Mouse (Mus musculus) embryonic facial prominence, embryonic 14.5 days (tissue): ENCODE data around the gene Lrit2. TPM values are rescaled to one million over a fixed set of nuclear protein-coding genes. Genes with fewer than 3 reads are reported as not detected.

Experiments
- ATAC-seq: fragments of 200-750 bp; cut with Nextera tagmentation; 2 replicates; pipeline ENCODE4 v1.8.0; 2017; ENCODE audit warnings: low read depth, moderate number of reproducible peaks, moderate TSS enrichment
- DNase-seq: peaks from one replicate; pipeline ENCODE4 v3.0.0-alpha.2; 2015; ENCODE audit warnings: low spot score
- H3K27ac ChIP-seq: fragments of 300-500 bp; sonication (generic); replicated peaks from 2 replicates; pipeline ENCODE4 v1.5.1; 2014; ENCODE audit warnings: low read depth, mild to moderate bottlenecking, low read length, moderate library complexity
- H3K27me3 ChIP-seq: fragments of 300-500 bp; sonication (generic); replicated peaks from 2 replicates; pipeline ENCODE4 v1.6.1; 2014; ENCODE audit warnings: low read length; ENCODE audit not compliant: control insufficient read depth, insufficient read depth
- H3K36me3 ChIP-seq: fragments of 300-500 bp; sonication (generic); 2 replicates; pipeline ENCODE4 v1.6.1; 2014; ENCODE audit warnings: low read length, mixed read lengths; ENCODE audit not compliant: control insufficient read depth, insufficient read depth
- H3K4me1 ChIP-seq: fragments of 300-500 bp; sonication (generic); 2 replicates; pipeline ENCODE4 v1.6.1; 2014; ENCODE audit warnings: antibody characterized with exemption, low read length; ENCODE audit not compliant: control insufficient read depth, insufficient read depth
- H3K4me2 ChIP-seq: fragments of 300-500 bp; sonication (generic); 2 replicates; pipeline ENCODE4 v1.6.1; 2014; ENCODE audit warnings: low read depth, mild to moderate bottlenecking, low read length, moderate library complexity, mixed read lengths
- H3K4me3 ChIP-seq: fragments of 300-500 bp; sonication (generic); 2 replicates; pipeline ENCODE4 v1.5.1; 2014; ENCODE audit warnings: low read depth, mild to moderate bottlenecking, low read length
- H3K9ac ChIP-seq: fragments of 300-500 bp; sonication (generic); 2 replicates; pipeline ENCODE4 v1.6.1; 2014; ENCODE audit warnings: low read depth, mild to moderate bottlenecking, low read length, moderate library complexity, mixed read lengths
- H3K9me3 ChIP-seq: fragments of 300-500 bp; sonication (generic); 2 replicates; pipeline ENCODE4 v1.6.1; 2016; ENCODE audit warnings: low read length; ENCODE audit not compliant: control insufficient read depth
- WGBS: fragments of 180-500 bp; shearing (Covaris S2); extraction: QIAGEN DNeasy Blood & Tissue Kit; methylation state at CpG from one replicate; pipeline ENCODE4 v1.1.7; 2014; 5-methylcytosine and 5-hydroxymethylcytosine counted together
- polyA plus RNA-seq: library from polyadenylated mRNA; unstranded; fragments of >200 nt; fragmentation: Nextera tagmentation; extraction: Ambion mirVana; gene quantifications from 2 replicates; pipeline ENCODE4 v1.2.1, GENCODE M21; 2014

Gene Lrit2
- polyA plus RNA-seq, 1 experiment from 2014 or later, result 0.06 TPM

GRCm38 (mm10) chr14:37102484-37102883 is 34.8 kb downstream of the Lrit2 start:
- H3K27me3 ChIP-seq, result peaks cover 17% of the 10 kb centered on the region
- ATAC-seq, result no peak

GRCm38 (mm10) chr14:37104747-37105146 is 37.0 kb downstream of the Lrit2 start:
- WGBS, result 50% methylated on average over 5 of the region's 5 CpGs
- peak; percentile 71 for ATAC-seq

More at GRCm38 (mm10) chr14:37102484-37102883, 34.8 kb downstream of the Lrit2 start:
- no peak overlapping the region for H3K9ac ChIP-seq
- 74% methylated on average over 3 of the region's 3 CpGs for WGBS
- no peaks in the 10 kb centered on the region for H3K36me3 ChIP-seq
- DNase-seq, result no peak
- H3K9me3 ChIP-seq, result no peaks in the 10 kb centered on the region
- no peak overlapping the region for H3K27ac ChIP-seq
- no peak overlapping the region for H3K4me2 ChIP-seq
- peaks cover 7% of the 10 kb centered on the region; the same call in 1 of the 2 replicates for H3K4me1 ChIP-seq
- H3K4me3 ChIP-seq, result no peak overlapping the region

GRCm38 (mm10) chr14:37105846-37106245 is 38.1 kb downstream of the Lrit2 start:
- Histone ChIP-seq H3K27ac (no peak overlapping the region), H3K4me1 (peaks cover 4% of the 10 kb centered on the region; the same call in 1 of the 2 replicates), H3K4me3 (no peak overlapping the region), H3K9ac (no peak overlapping the region), H3K36me3 (no peaks in the 10 kb centered on the region), H3K27me3 (no peaks in the 10 kb centered on the region), H3K9me3 (no peaks in the 10 kb centered on the region), H3K4me2 (no peak overlapping the region)
- 37% methylated on average over 7 of the region's 7 CpGs for WGBS
- DNase-seq (peak; percentile 19), ATAC-seq (peak; percentile 12)

More at GRCm38 (mm10) chr14:37104747-37105146, 37.0 kb downstream of the Lrit2 start:
- no peaks in the 10 kb centered on the region for H3K36me3 ChIP-seq
- H3K27me3 ChIP-seq, result no peaks in the 10 kb centered on the region
- DNase-seq, result peak; percentile 79
- H3K27ac ChIP-seq, result no peak overlapping the region
- H3K9me3 ChIP-seq, result no peaks in the 10 kb centered on the region
- no peak overlapping the region for H3K4me3 ChIP-seq
- peaks cover 4% of the 10 kb centered on the region; the same call in 1 of the 2 replicates for H3K4me1 ChIP-seq
- no peak overlapping the region for H3K9ac ChIP-seq
- H3K4me2 ChIP-seq, result no peak overlapping the region

GRCm38 (mm10) chr14:37109460-37109859 is 41.7 kb downstream of the Lrit2 start:
- H3K9ac ChIP-seq, result no peak overlapping the region
- H3K27ac ChIP-seq, result no peak overlapping the region
- H3K4me2 ChIP-seq, result no peak overlapping the region
- H3K4me1 ChIP-seq, result peaks cover 4% of the 10 kb centered on the region; the same call in 1 of the 2 replicates
- no peaks in the 10 kb centered on the region for H3K9me3 ChIP-seq
- WGBS, result 75% methylated on average over 8 of the region's 8 CpGs
- no peaks in the 10 kb centered on the region for H3K36me3 ChIP-seq
- DNase-seq (no peak), ATAC-seq (no peak)
- no peaks in the 10 kb centered on the region for H3K27me3 ChIP-seq
- no peak overlapping the region for H3K4me3 ChIP-seq

- H3K4me1 ChIP-seq, result peaks cover 4% of the 10 kb centered on the region; the same call in 1 of the 2 replicates
- H3K9me3 ChIP-seq, result no peaks in the 10 kb centered on the region
- H3K27ac ChIP-seq, result no peak overlapping the region
- H3K36me3 ChIP-seq, result no peaks in the 10 kb centered on the region
- H3K9ac ChIP-seq, result no peak overlapping the region
- ATAC-seq (no peak), DNase-seq (peak; percentile 16)
- no peak overlapping the region for H3K4me2 ChIP-seq
- WGBS, result 58% methylated on average over 9 of the region's 9 CpGs
- H3K27me3 ChIP-seq, result no peaks in the 10 kb centered on the region
- H3K4me3 ChIP-seq, result no peak overlapping the region
These were observed 42.2 kb downstream of the Lrit2 start for GRCm38 (mm10) chr14:37109975-37110374.

GRCm38 (mm10) chr14:37110456-37110855 is 42.7 kb downstream of the Lrit2 start:
- H3K27me3 ChIP-seq, result no peaks in the 10 kb centered on the region
- H3K36me3 ChIP-seq, result no peaks in the 10 kb centered on the region
- no peak for ATAC-seq
- no peak overlapping the region for H3K27ac ChIP-seq
- no peak overlapping the region for H3K4me3 ChIP-seq
- H3K4me2 ChIP-seq, result no peak overlapping the region
- WGBS, result 79% methylated on average over 2 of the region's 2 CpGs
- no peak overlapping the region for H3K9ac ChIP-seq
- no peaks in the 10 kb centered on the region for H3K9me3 ChIP-seq
- peaks cover 4% of the 10 kb centered on the region; the same call in 1 of the 2 replicates for H3K4me1 ChIP-seq
- no peak for DNase-seq

- no peak for ATAC-seq
- Histone ChIP-seq H3K9me3 (no peaks in the 10 kb centered on the region), H3K27me3 (no peaks in the 10 kb centered on the region), H3K4me2 (no peak overlapping the region), H3K4me1 (no peaks in the 10 kb centered on the region), H3K9ac (no peak overlapping the region), H3K4me3 (no peak overlapping the region), H3K27ac (no peak overlapping the region), H3K36me3 (no peaks in the 10 kb centered on the region)
- no peak for DNase-seq
These were observed 43.6 kb downstream of the Lrit2 start for GRCm38 (mm10) chr14:37111371-37111770.

- no peak overlapping the region for H3K4me3 ChIP-seq
- no peak for ATAC-seq
- no peaks in the 10 kb centered on the region for H3K27me3 ChIP-seq
- no peaks in the 10 kb centered on the region for H3K36me3 ChIP-seq
- H3K4me2 ChIP-seq, result no peak overlapping the region
- no peak overlapping the region for H3K27ac ChIP-seq
- DNase-seq, result no peak
- H3K9ac ChIP-seq, result no peak overlapping the region
- H3K9me3 ChIP-seq, result no peaks in the 10 kb centered on the region
- 89% methylated on average over 7 of the region's 7 CpGs for WGBS
- no peaks in the 10 kb centered on the region for H3K4me1 ChIP-seq
These were observed 45.2 kb downstream of the Lrit2 start for GRCm38 (mm10) chr14:37112931-37113330.

GRCm38 (mm10) chr14:37113922-37114321 is 46.2 kb downstream of the Lrit2 start, which contains the start of gene 2610528A11Rik:
TSS of gene 2610528A11Rik (minus strand) at chr14:37114022.
- DNase-seq (no peak), ATAC-seq (peak; percentile 22; the same call in 1 of the 2 replicates)
- Histone ChIP-seq H3K4me3 (no peak within 1 kb of the TSS), H3K27me3 (no peaks in the 10 kb centered on the region), H3K4me2 (no peak within 1 kb of the TSS), H3K27ac (no peak within 1 kb of the TSS), H3K9me3 (no peaks in the 10 kb centered on the region), H3K9ac (no peak within 1 kb of the TSS), H3K4me1 (no peaks in the 10 kb centered on the region), H3K36me3 (peaks cover 5% of the 10 kb centered on the region; the same call in 1 of the 2 replicates)
- WGBS, result 62% methylated on average over 3 of the region's 3 CpGs
